Mouse (Mus musculus): Measurements from ENCODE around the gene Ccl20. TPM values are rescaled to one million over a fixed set of nuclear protein-coding genes. Genes with fewer than 3 reads are reported as not detected.

Gene Ccl20
- polyA plus RNA-seq (2016; fragmentation: Nextera tagmentation; extraction: Ambion mirVana): not detected in 2 replicates

- Histone ChIP-seq H3K4me3 (no peak within 1 kb of the TSS), H3K9me3 (replicated peaks) (no peaks in the 10 kb centered on the region), H3K36me3 (no peaks in the 10 kb centered on the region), H3K9ac (no peak within 1 kb of the TSS), H3K27ac (no peak within 1 kb of the TSS), H3K27me3 (no peaks in the 10 kb centered on the region), H3K4me2 (replicated peaks) (no peak within 1 kb of the TSS), H3K4me1 (no peaks in the 10 kb centered on the region)
- 46% methylated on average over 8 of the region's 8 CpGs for WGBS
- ATAC-seq (ENCODE audit: low FRiP score): no peak
These were observed at the start of gene Ccl20 for GRCm38 (mm10) chr1:83116447-83117137. TSS of gene Ccl20 (plus strand) at chr1:83116766.

- no peak for ATAC-seq (ENCODE audit: low FRiP score)
These were observed 49.4 kb upstream of the Ccl20 start for GRCm38 (mm10) chr1:83067205-83067604.

GRCm38 (mm10) chr1:83075526-83076189 lies 40.9 kb upstream of the Ccl20 start:
- WGBS: 43% methylated on average over 15 of the region's 15 CpGs
- Histone ChIP-seq H3K27me3 (no peaks in the 10 kb centered on the region), H3K9me3 (replicated peaks) (no peaks in the 10 kb centered on the region), H3K4me3 (peak overlapping the region; percentile 13; the same call in 1 of the 2 replicates), H3K27ac (no peak overlapping the region), H3K4me2 (replicated peaks) (peak overlapping the region; percentile 39), H3K9ac (no peak overlapping the region), H3K4me1 (no peaks in the 10 kb centered on the region), H3K36me3 (no peaks in the 10 kb centered on the region)
- no peak for ATAC-seq (ENCODE audit: low FRiP score)

More at GRCm38 (mm10) chr1:83067205-83067604, 49.4 kb upstream of the Ccl20 start:
- Histone ChIP-seq H3K4me1 (no peaks in the 10 kb centered on the region), H3K36me3 (no peaks in the 10 kb centered on the region), H3K27me3 (no peaks in the 10 kb centered on the region), H3K9ac (no peak overlapping the region), H3K4me3 (no peak overlapping the region), H3K27ac (no peak overlapping the region), H3K4me2 (replicated peaks) (no peak overlapping the region), H3K9me3 (replicated peaks) (no peaks in the 10 kb centered on the region)
- 92% methylated on average over 10 of the region's 10 CpGs for WGBS

GRCm38 (mm10) chr1:83076190-83076917 lies 40.2 kb upstream of the Ccl20 start:
- Histone ChIP-seq H3K4me1 (no peaks in the 10 kb centered on the region), H3K36me3 (no peaks in the 10 kb centered on the region), H3K4me3 (peak overlapping the region; percentile 13; the same call in 1 of the 2 replicates), H3K27me3 (no peaks in the 10 kb centered on the region), H3K9ac (no peak overlapping the region), H3K27ac (no peak overlapping the region), H3K4me2 (replicated peaks) (peak overlapping the region; percentile 39), H3K9me3 (replicated peaks) (no peaks in the 10 kb centered on the region)
- ATAC-seq (ENCODE audit: low FRiP score): peak; percentile 85
- WGBS: 49% methylated on average over 11 of the region's 11 CpGs

- no peak overlapping the region for H3K4me2 ChIP-seq (replicated peaks)
- H3K27me3 ChIP-seq: no peaks in the 10 kb centered on the region
- H3K36me3 ChIP-seq: no peaks in the 10 kb centered on the region
- no peak overlapping the region for H3K4me3 ChIP-seq
- H3K9ac ChIP-seq: no peak overlapping the region
- H3K9me3 ChIP-seq (replicated peaks): no peaks in the 10 kb centered on the region
- H3K27ac ChIP-seq: no peak overlapping the region
- H3K4me1 ChIP-seq: no peaks in the 10 kb centered on the region
- ATAC-seq (ENCODE audit: low FRiP score): no peak
- WGBS: 74% methylated on average over 6 of the region's 6 CpGs
These were observed 39.5 kb upstream of the Ccl20 start for GRCm38 (mm10) chr1:83077016-83077415.

- Histone ChIP-seq H3K4me1 (no peaks in the 10 kb centered on the region), H3K9ac (no peak overlapping the region), H3K36me3 (no peaks in the 10 kb centered on the region), H3K27me3 (no peaks in the 10 kb centered on the region), H3K9me3 (replicated peaks) (no peaks in the 10 kb centered on the region), H3K4me2 (replicated peaks) (no peak overlapping the region), H3K27ac (no peak overlapping the region), H3K4me3 (no peak overlapping the region)
- no peak for ATAC-seq (ENCODE audit: low FRiP score)
- WGBS: 96% methylated on average over 2 of the region's 2 CpGs
These were observed 31.8 kb upstream of the Ccl20 start for GRCm38 (mm10) chr1:83084790-83085189.

GRCm38 (mm10) chr1:83091268-83091667 lies 25.3 kb upstream of the Ccl20 start:
- H3K4me2 ChIP-seq (replicated peaks): no peak overlapping the region
- H3K4me1 ChIP-seq: no peaks in the 10 kb centered on the region
- H3K36me3 ChIP-seq: no peaks in the 10 kb centered on the region
- H3K9me3 ChIP-seq (replicated peaks): no peaks in the 10 kb centered on the region
- ATAC-seq (ENCODE audit: low FRiP score): no peak
- no peak overlapping the region for H3K27ac ChIP-seq
- H3K4me3 ChIP-seq: no peak overlapping the region
- WGBS: 76% methylated on average over 3 of the region's 3 CpGs
- no peak overlapping the region for H3K9ac ChIP-seq
- H3K27me3 ChIP-seq: no peaks in the 10 kb centered on the region

- Histone ChIP-seq H3K9me3 (replicated peaks) (no peaks in the 10 kb centered on the region), H3K4me1 (no peaks in the 10 kb centered on the region), H3K4me2 (replicated peaks) (no peak overlapping the region), H3K9ac (no peak overlapping the region), H3K27me3 (no peaks in the 10 kb centered on the region), H3K36me3 (no peaks in the 10 kb centered on the region), H3K4me3 (no peak overlapping the region), H3K27ac (no peak overlapping the region)
- ATAC-seq (ENCODE audit: low FRiP score): no peak
- 79% methylated on average over 4 of the region's 4 CpGs for WGBS
These were observed 19.6 kb upstream of the Ccl20 start for GRCm38 (mm10) chr1:83096935-83097334.

GRCm38 (mm10) chr1:83099160-83099559 lies 17.4 kb upstream of the Ccl20 start:
- Histone ChIP-seq H3K4me2 (replicated peaks) (no peak overlapping the region), H3K9ac (no peak overlapping the region), H3K27ac (no peak overlapping the region), H3K36me3 (no peaks in the 10 kb centered on the region), H3K4me3 (no peak overlapping the region), H3K4me1 (no peaks in the 10 kb centered on the region), H3K27me3 (no peaks in the 10 kb centered on the region), H3K9me3 (replicated peaks) (no peaks in the 10 kb centered on the region)
- WGBS: 78% methylated on average over 2 of the region's 2 CpGs
- ATAC-seq (ENCODE audit: low FRiP score): no peak

GRCm38 (mm10) chr1:83099580-83100137 lies 16.9 kb upstream of the Ccl20 start:
- Histone ChIP-seq H3K4me3 (no peak overlapping the region), H3K4me1 (no peaks in the 10 kb centered on the region), H3K4me2 (replicated peaks) (no peak overlapping the region), H3K9me3 (replicated peaks) (no peaks in the 10 kb centered on the region), H3K36me3 (no peaks in the 10 kb centered on the region), H3K9ac (no peak overlapping the region), H3K27ac (no peak overlapping the region), H3K27me3 (no peaks in the 10 kb centered on the region)
- ATAC-seq (ENCODE audit: low FRiP score): no peak
- WGBS: 81% methylated on average over 7 of the region's 7 CpGs

GRCm38 (mm10) chr1:83101891-83102290 lies 14.7 kb upstream of the Ccl20 start:
- Histone ChIP-seq H3K9me3 (replicated peaks) (no peaks in the 10 kb centered on the region), H3K4me1 (no peaks in the 10 kb centered on the region), H3K4me3 (no peak overlapping the region), H3K9ac (no peak overlapping the region), H3K27ac (no peak overlapping the region), H3K4me2 (replicated peaks) (no peak overlapping the region), H3K36me3 (no peaks in the 10 kb centered on the region), H3K27me3 (no peaks in the 10 kb centered on the region)
- no peak for ATAC-seq (ENCODE audit: low FRiP score)
- WGBS: 57% methylated on average over 3 of the region's 3 CpGs

- no peaks in the 10 kb centered on the region for H3K4me1 ChIP-seq
- ATAC-seq (ENCODE audit: low FRiP score): no peak
- H3K9ac ChIP-seq: no peak overlapping the region
- WGBS: 71% methylated on average over 1 of the region's 1 CpGs
- H3K4me2 ChIP-seq (replicated peaks): no peak overlapping the region
- no peaks in the 10 kb centered on the region for H3K27me3 ChIP-seq
- H3K36me3 ChIP-seq: no peaks in the 10 kb centered on the region
- no peak overlapping the region for H3K4me3 ChIP-seq
- no peak overlapping the region for H3K27ac ChIP-seq
- no peaks in the 10 kb centered on the region for H3K9me3 ChIP-seq (replicated peaks)
These were observed 11.1 kb upstream of the Ccl20 start for GRCm38 (mm10) chr1:83105464-83105863.

All from hindbrain, embryonic 12.5 days (tissue).